In the genomic region with DNA sequence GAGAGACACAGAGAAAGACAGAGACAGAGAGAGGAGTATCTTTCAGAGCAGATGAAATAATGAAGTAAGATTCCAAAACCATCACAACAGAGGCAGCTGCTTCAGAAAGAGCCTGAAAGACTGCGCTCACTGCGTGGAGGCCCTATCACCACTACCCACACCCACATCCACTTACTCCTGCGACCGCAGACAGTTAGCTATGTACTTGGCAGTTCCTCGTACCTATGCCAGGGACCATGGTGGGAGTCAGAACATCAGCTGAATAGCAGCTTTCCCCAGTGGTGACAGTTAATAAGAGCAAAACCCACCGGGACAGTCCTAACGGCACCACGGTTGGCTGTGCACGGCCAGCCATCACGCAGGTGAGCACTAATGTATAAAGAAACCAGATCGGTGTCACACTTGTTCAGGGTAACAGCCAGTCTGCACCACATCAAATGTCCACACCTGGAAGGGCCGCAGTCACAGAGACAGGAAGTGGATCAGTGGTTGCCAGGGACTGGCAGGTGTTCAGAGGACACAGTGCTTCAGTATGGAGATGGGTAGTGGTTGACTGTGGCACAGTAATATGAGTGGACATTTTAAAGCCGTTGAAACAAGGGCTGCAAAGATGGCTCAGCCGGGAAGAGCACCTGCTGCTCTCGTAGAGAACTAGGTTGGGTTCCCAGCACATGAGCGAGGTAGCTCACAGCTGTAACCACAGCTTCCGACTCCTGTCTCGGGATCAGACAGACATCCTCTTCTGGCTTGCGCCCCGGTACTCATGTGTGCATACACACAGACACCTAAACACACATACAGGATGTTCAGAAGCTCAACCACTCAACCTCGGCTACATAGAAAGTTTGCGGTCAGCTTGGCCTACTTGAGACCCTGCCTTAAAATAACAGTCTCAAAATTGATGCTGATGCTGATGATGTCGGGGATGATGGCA, we compare ENCODE assay signal across 27 mouse cellular contexts. TPM values are rescaled to one million over a fixed set of nuclear protein-coding genes. Genes with fewer than 3 reads are reported as not detected.
DNase-seq lines count a peak whose midpoint lies in the region; ATAC-seq and TF ChIP-seq lines count a peak whose summit lies in the region.
"Had no signal": no experiment of that assay in that cellular context is flagged by ENCODE, and none has a peak within 500 bp of the region (broad histone marks: within the 10 kb centered on the region; RNA-seq: fewer than 3 reads in every experiment).

No protein-coding gene starts in this region.

- DNase-seq in lung, postnatal 0 days (ENCODE audit: low spot score), result no peak
- peak; percentile 81 to 90 for DNase-seq in thymus, adult 18-20 months
- DNase-seq in thymus, postnatal 4 days, result peak; percentile 77
- no peak for DNase-seq in liver, postnatal 0 days
- DNase-seq in gastrocnemius, postnatal 4 days (ENCODE audit: low spot score in 2 of 2), result no peak
- DNase-seq: cerebellum, adult 9-11 months; gastrocnemius, postnatal 36 days; heart, postnatal 14 days; kidney, adult 11 months; layer of hippocampus, postnatal 36 days; lung, postnatal 14 days; right cerebral cortex, adult 18-20 months had no signal

- H3K27ac ChIP-seq in lung, embryonic 16.5 days (ENCODE audit: low read length), result no peak overlapping the region
- H3K27ac ChIP-seq in lung, postnatal 0 days (ENCODE audit: low read length), result no peak overlapping the region
- no peak overlapping the region for H3K27ac ChIP-seq in liver, postnatal 0 days (ENCODE audit: low read depth)
- H3K27ac ChIP-seq: forebrain, embryonic 13.5 days; heart, embryonic 10.5 days; kidney, postnatal 0 days; limb, embryonic 15.5 days; liver, embryonic 15.5 days; neural tube, embryonic 12.5 days had no signal

- no peak overlapping the region for H3K4me3 ChIP-seq in lung, embryonic 16.5 days (ENCODE audit: low read length)
- no peak overlapping the region for H3K4me3 ChIP-seq in lung, postnatal 0 days (ENCODE audit: low read depth, low read length)
- no peak overlapping the region for H3K4me3 ChIP-seq in liver, postnatal 0 days (ENCODE audit: low read depth, low read length)
- H3K4me3 ChIP-seq: forebrain, embryonic 13.5 days; heart, embryonic 10.5 days; limb, embryonic 15.5 days; liver, embryonic 15.5 days; neural tube, embryonic 12.5 days had no signal

- no peak overlapping the region for H3K9ac ChIP-seq in lung, embryonic 16.5 days (ENCODE audit: low read length)
- no peak overlapping the region for H3K9ac ChIP-seq in lung, postnatal 0 days (replicated peaks; ENCODE audit: low read depth)
- H3K9ac ChIP-seq in liver, postnatal 0 days (replicated peaks), result no peak overlapping the region
- H3K9ac ChIP-seq: forebrain, embryonic 13.5 days; limb, embryonic 15.5 days; liver, embryonic 15.5 days; neural tube, embryonic 12.5 days had no signal

- peak; percentile 17; the same call in 1 of the 2 replicates for ATAC-seq in lung, embryonic 16.5 days (ENCODE audit: low read depth)
- ATAC-seq in lung, postnatal 0 days, result no peak
- peak; percentile 29 to 32; a peak in 3 of 4 replicates for ATAC-seq in hematopoietic stem cell, adult 5-6 weeks (replicated peaks in 1 of 2; ENCODE audit: insufficient read depth in 1 of 2, low FRiP score in 2 of 2, low TSS enrichment in 1 of 2, low read depth in 1 of 2, poor library complexity in 2 of 2, severe bottlenecking in 2 of 2)
- no peak for ATAC-seq in erythroid progenitor cell, adult 5-6 weeks (replicated peaks; ENCODE audit: low FRiP score, poor library complexity, severe bottlenecking)
- no peak for ATAC-seq in liver, postnatal 0 days
- ATAC-seq: forebrain, embryonic 13.5 days; hindbrain, embryonic 16.5 days; midbrain, embryonic 16.5 days had no signal

- WGBS in lung, embryonic 16.5 days, result 78% methylated on average over 23 of the region's 23 CpGs
- WGBS in lung, postnatal 0 days, result 79% methylated on average over 23 of the region's 23 CpGs
- 74% methylated on average over 23 of the region's 23 CpGs for WGBS in liver, postnatal 0 days (ENCODE audit: insufficient replicate concordance)

- no peak for TF ChIP-seq CTCF in lung, postnatal 0 days (IDR thresholded peaks at IDR 0.05)
- no peak for TF ChIP-seq CTCF in liver, postnatal 0 days (IDR thresholded peaks at IDR 0.05; ENCODE audit: low read depth)

- H3K4me1 ChIP-seq in lung, embryonic 16.5 days (replicated peaks; ENCODE audit: control insufficient read depth, insufficient read depth, low read length), result no peaks in the 10 kb centered on the region
- no peaks in the 10 kb centered on the region for H3K4me1 ChIP-seq in lung, postnatal 0 days (ENCODE audit: insufficient read depth, low read depth, low read length)
- H3K4me1 ChIP-seq in liver, postnatal 0 days (ENCODE audit: insufficient read depth), result no peaks in the 10 kb centered on the region
- H3K4me1 ChIP-seq: forebrain, embryonic 13.5 days; limb, embryonic 15.5 days; liver, embryonic 15.5 days; neural tube, embryonic 12.5 days had no signal

- H3K4me2 ChIP-seq in lung, embryonic 16.5 days (ENCODE audit: low read depth, low read length), result no peak overlapping the region
- no peak overlapping the region for H3K4me2 ChIP-seq in lung, postnatal 0 days (replicated peaks; ENCODE audit: low read depth, low read length)
- no peak overlapping the region for H3K4me2 ChIP-seq in liver, postnatal 0 days (ENCODE audit: low read depth, low read length)
- H3K4me2 ChIP-seq: forebrain, embryonic 13.5 days; limb, embryonic 15.5 days; liver, embryonic 15.5 days; neural tube, embryonic 12.5 days had no signal

- TF ChIP-seq EP300 in lung, postnatal 0 days (IDR thresholded peaks at IDR 0.05), result no peak
- TF ChIP-seq EP300 in liver, postnatal 0 days (IDR thresholded peaks at IDR 0.05; ENCODE audit: low read depth), result no peak

- H3K9me3 ChIP-seq in lung, embryonic 16.5 days (ENCODE audit: control insufficient read depth, low read length), result no peaks in the 10 kb centered on the region
- H3K9me3 ChIP-seq in lung, postnatal 0 days (ENCODE audit: low read length), result no peaks in the 10 kb centered on the region
- no peaks in the 10 kb centered on the region for H3K9me3 ChIP-seq in liver, postnatal 0 days (ENCODE audit: low read length)
- H3K9me3 ChIP-seq: forebrain, embryonic 13.5 days; heart, embryonic 10.5 days; limb, embryonic 15.5 days; liver, embryonic 15.5 days; neural tube, embryonic 12.5 days had no signal

- no peaks in the 10 kb centered on the region for H3K36me3 ChIP-seq in lung, embryonic 16.5 days (ENCODE audit: control insufficient read depth, insufficient read depth, low read length)
- H3K36me3 ChIP-seq in lung, postnatal 0 days (ENCODE audit: insufficient read depth, low read length), result no peaks in the 10 kb centered on the region
- no peaks in the 10 kb centered on the region for H3K36me3 ChIP-seq in liver, postnatal 0 days (replicated peaks; ENCODE audit: insufficient read depth, low read length)
- H3K36me3 ChIP-seq: heart, embryonic 10.5 days; limb, embryonic 15.5 days; liver, embryonic 15.5 days; neural tube, embryonic 12.5 days had no signal

- H3K27me3 ChIP-seq in lung, embryonic 16.5 days (ENCODE audit: control insufficient read depth, insufficient read depth, low read depth, low read length), result no peaks in the 10 kb centered on the region
- no peaks in the 10 kb centered on the region for H3K27me3 ChIP-seq in lung, postnatal 0 days (replicated peaks; ENCODE audit: insufficient read depth, low read length)
- H3K27me3 ChIP-seq in liver, postnatal 0 days (ENCODE audit: insufficient read depth, low read length), result peaks cover 6% of the 10 kb centered on the region; the same call in 1 of the 2 replicates
- H3K27me3 ChIP-seq: forebrain, embryonic 13.5 days; neural tube, embryonic 12.5 days had no signal

RNA-seq across cellular contexts. Expression of a gene that starts 13.4 kb away (rescaled TPM):
- polyA plus RNA-seq in lung, embryonic 16.5 days (2015; fragmentation: Nextera tagmentation; extraction: Ambion mirVana), result 0.96 and 1.2 TPM in 2 replicates
- polyA plus RNA-seq in lung, postnatal 0 days (2015; fragmentation: Nextera tagmentation; extraction: Ambion mirVana), result 0.19 and 0.37 TPM in 2 replicates
- total RNA-seq in hematopoietic stem cell, adult 5-6 weeks (2017), result 0.31 TPM in 1 of 2 replicates, not detected in the other
- total RNA-seq in erythroid progenitor cell, adult 5-6 weeks (2015; ENCODE audit: low replicate concordance), result not detected in 2 replicates
- not detected in 2 replicates for total RNA-seq in erythroid progenitor cell, adult 5-6 weeks (2017; ENCODE audit: low replicate concordance)
- not detected in 2 replicates for polyA plus RNA-seq in liver, postnatal 0 days (2015; fragmentation: Nextera tagmentation; extraction: Ambion mirVana)
- under 1 TPM in 1 of 2 experiments, not detected in 1; 0.10 TPM for total RNA-seq in gastrocnemius, postnatal 4 days (2021)
- total RNA-seq: adrenal gland, adult 18-20 months; gastrocnemius, postnatal 36 days had no signal
- polyA plus RNA-seq: small intestine, adult 2 months had no signal

RNA-seq across cellular contexts. Expression of a gene that starts 18.1 kb away (rescaled TPM):
- 18.6 and 19.9 TPM in 2 replicates for polyA plus RNA-seq in lung, embryonic 16.5 days (2015; fragmentation: Nextera tagmentation; extraction: Ambion mirVana)
- 5.9 and 6.0 TPM in 2 replicates for polyA plus RNA-seq in lung, postnatal 0 days (2015; fragmentation: Nextera tagmentation; extraction: Ambion mirVana)
- 6.2 and 8.2 TPM in 2 replicates for total RNA-seq in hematopoietic stem cell, adult 5-6 weeks (2017)
- 0.42 and 1.1 TPM in 2 replicates for total RNA-seq in erythroid progenitor cell, adult 5-6 weeks (2015; ENCODE audit: low replicate concordance)
- total RNA-seq in erythroid progenitor cell, adult 5-6 weeks (2017; ENCODE audit: low replicate concordance), result 0.76 and 0.77 TPM in 2 replicates
- polyA plus RNA-seq in liver, postnatal 0 days (2015; fragmentation: Nextera tagmentation; extraction: Ambion mirVana), result 4.2 and 4.8 TPM in 2 replicates
- 10 to 100 TPM; 16.0 to 16.5 TPM for total RNA-seq in gastrocnemius, postnatal 4 days (2021)

RNA-seq across cellular contexts. Expression of a gene that starts 34.6 kb away (rescaled TPM):
- 1.7 and 2.7 TPM in 2 replicates for polyA plus RNA-seq in lung, embryonic 16.5 days (2015; fragmentation: Nextera tagmentation; extraction: Ambion mirVana)
- polyA plus RNA-seq in lung, postnatal 0 days (2015; fragmentation: Nextera tagmentation; extraction: Ambion mirVana), result 2.7 and 2.8 TPM in 2 replicates
- total RNA-seq in hematopoietic stem cell, adult 5-6 weeks (2017), result not detected in 2 replicates
- total RNA-seq in erythroid progenitor cell, adult 5-6 weeks (2015; ENCODE audit: low replicate concordance), result not detected in 2 replicates
- total RNA-seq in erythroid progenitor cell, adult 5-6 weeks (2017; ENCODE audit: low replicate concordance), result not detected in 2 replicates
- not detected in 2 replicates for polyA plus RNA-seq in liver, postnatal 0 days (2015; fragmentation: Nextera tagmentation; extraction: Ambion mirVana)
- total RNA-seq in gastrocnemius, postnatal 4 days (2021), result not detected
- total RNA-seq: adrenal gland, adult 18-20 months; gastrocnemius, postnatal 36 days; MEL had no signal
- polyA plus RNA-seq: C2C12 had no signal

RNA-seq across cellular contexts. Expression of a gene that starts 55.1 kb away (rescaled TPM):
- 58.9 and 60.1 TPM in 2 replicates for polyA plus RNA-seq in lung, embryonic 16.5 days (2015; fragmentation: Nextera tagmentation; extraction: Ambion mirVana)
- 30.3 and 37.8 TPM in 2 replicates for polyA plus RNA-seq in lung, postnatal 0 days (2015; fragmentation: Nextera tagmentation; extraction: Ambion mirVana)
- 130 and 148 TPM in 2 replicates for total RNA-seq in hematopoietic stem cell, adult 5-6 weeks (2017)
- total RNA-seq in erythroid progenitor cell, adult 5-6 weeks (2015; ENCODE audit: low replicate concordance), result 62.7 and 113 TPM in 2 replicates
- total RNA-seq in erythroid progenitor cell, adult 5-6 weeks (2017; ENCODE audit: low replicate concordance), result 52.3 and 102 TPM in 2 replicates
- 20.9 and 21.7 TPM in 2 replicates for polyA plus RNA-seq in liver, postnatal 0 days (2015; fragmentation: Nextera tagmentation; extraction: Ambion mirVana)
- 10 to 100 TPM; 43.2 to 50.8 TPM for total RNA-seq in gastrocnemius, postnatal 4 days (2021)

Comparison
In these comparisons a context has a peak if more than half of its experiments do, and no peak if none do; other contexts are left out.
1. ATAC-seq: peak in lung, embryonic 16.5 days (single experiment) and hematopoietic stem cell, adult 5-6 weeks (2 of 2); none in lung, postnatal 0 days (single experiment), erythroid progenitor cell, adult 5-6 weeks (single experiment) and liver, postnatal 0 days (single experiment).
2. DNase-seq: peak in thymus, adult 18-20 months (2 of 2) and thymus, postnatal 4 days (single experiment); none in lung, postnatal 0 days (single experiment), liver, postnatal 0 days (single experiment) and gastrocnemius, postnatal 4 days (0 of 2).